Comparison of ENCODE assay signal across 20 mouse cellular contexts in the genomic region with DNA sequence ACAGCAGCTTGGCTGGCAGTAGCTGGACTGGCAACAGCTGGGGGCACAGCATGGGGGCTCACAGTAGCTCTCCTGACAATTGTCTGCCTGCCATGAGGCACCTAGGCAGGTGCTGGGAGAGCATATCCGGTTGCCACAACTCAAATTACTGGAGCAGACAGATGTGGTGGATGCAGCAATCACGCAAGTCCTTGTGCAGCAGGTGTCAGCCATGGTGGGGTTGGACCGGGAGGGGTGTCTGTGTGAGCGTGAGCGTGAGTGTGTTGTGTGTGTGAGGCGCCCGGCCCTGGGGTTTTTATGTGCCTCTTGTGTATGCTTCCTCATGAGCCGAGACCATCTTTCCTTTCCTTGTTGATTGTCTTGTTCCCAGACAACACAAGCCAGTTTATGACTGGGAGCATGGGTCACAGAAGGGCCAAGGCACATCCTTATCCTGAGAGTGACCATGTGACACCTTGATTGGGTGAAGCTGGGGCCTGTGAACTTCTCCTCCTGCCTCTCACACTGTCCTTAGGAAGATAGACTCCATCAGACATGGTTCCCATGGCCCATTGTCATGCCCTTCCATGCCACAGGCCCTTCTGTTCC. TPM values are rescaled to one million over a fixed set of nuclear protein-coding genes. Genes with fewer than 3 reads are reported as not detected.
DNase-seq lines count a peak whose midpoint lies in the region; ATAC-seq and TF ChIP-seq lines count a peak whose summit lies in the region.
"Had no signal": no experiment of that assay in that cellular context is flagged by ENCODE, and none has a peak within 500 bp of the region (broad histone marks: within the 10 kb centered on the region; RNA-seq: fewer than 3 reads in every experiment).

Gene Gm19668 (minus strand): TSS at position 213 of the 588 bp plus-strand sequence.

- peaks cover 6% of the 10 kb centered on the region for H3K4me1 ChIP-seq in heart, embryonic 16.5 days (ENCODE audit: control insufficient read depth, insufficient read depth, low read length)
- 0 out of 2 replicates have a peak, but pooled peaks cover 5% of the 10 kb centered on the region for H3K4me1 ChIP-seq in neural tube, embryonic 15.5 days
- peaks cover 6% of the 10 kb centered on the region; the same call in 1 of the 2 replicates for H3K4me1 ChIP-seq in limb, embryonic 14.5 days (ENCODE audit: control insufficient read depth, insufficient read depth, low read length)
- H3K4me1 ChIP-seq: embryonic facial prominence, embryonic 13.5 days; lung, embryonic 15.5 days had no signal

- H3K27me3 ChIP-seq in heart, embryonic 16.5 days (ENCODE audit: control insufficient read depth, insufficient read depth, low read length), result no peaks in the 10 kb centered on the region
- no peaks in the 10 kb centered on the region for H3K27me3 ChIP-seq in neural tube, embryonic 15.5 days (replicated peaks)
- no peaks in the 10 kb centered on the region for H3K27me3 ChIP-seq in limb, embryonic 14.5 days (ENCODE audit: control insufficient read depth, insufficient read depth, low read length)
- H3K27me3 ChIP-seq: embryonic facial prominence, embryonic 13.5 days; lung, embryonic 15.5 days had no signal

- no peak for DNase-seq in heart, adult 18-20 months
- DNase-seq in neural tube, embryonic 10.5 days (ENCODE audit: extremely low spot score, low spot score), result peak; percentile 18
- no peak for DNase-seq in limb, embryonic 14.5 days (ENCODE audit: low spot score)
- no peak for DNase-seq in right cerebral cortex, postnatal 25 days
- no peak for DNase-seq in thymus, postnatal 4 days
- DNase-seq in gastrocnemius, postnatal 4 days (ENCODE audit: low spot score in 2 of 2), result no peak
- DNase-seq: adrenal gland, postnatal 36 days; thymus, adult 2 months had no signal

- H3K9ac ChIP-seq in heart, embryonic 16.5 days (ENCODE audit: low read length), result no peak within 1 kb of the TSS
- H3K9ac ChIP-seq in neural tube, embryonic 15.5 days (replicated peaks), result no peak within 1 kb of the TSS
- H3K9ac ChIP-seq in limb, embryonic 14.5 days (ENCODE audit: low read depth, low read length, severe bottlenecking), result no peak within 1 kb of the TSS
- H3K9ac ChIP-seq: embryonic facial prominence, embryonic 13.5 days; lung, embryonic 15.5 days had no signal

- no peaks in the 10 kb centered on the region for H3K36me3 ChIP-seq in heart, embryonic 16.5 days (ENCODE audit: control insufficient read depth, insufficient read depth)
- H3K36me3 ChIP-seq in neural tube, embryonic 15.5 days, result no peaks in the 10 kb centered on the region
- H3K36me3 ChIP-seq in limb, embryonic 14.5 days (ENCODE audit: control insufficient read depth, insufficient read depth, low read length), result no peaks in the 10 kb centered on the region
- H3K36me3 ChIP-seq: embryonic facial prominence, embryonic 13.5 days; lung, embryonic 15.5 days had no signal

- no peak for ATAC-seq in heart, embryonic 16.5 days (replicated peaks; ENCODE audit: extremely low read depth, insufficient read depth, low FRiP score)
- no peak for ATAC-seq in neural tube, embryonic 15.5 days (ENCODE audit: low FRiP score)
- ATAC-seq in limb, embryonic 14.5 days (ENCODE audit: low FRiP score, low read depth), result peak; percentile 73

- 65% methylated on average over 8 of the region's 8 CpGs for WGBS in heart, embryonic 16.5 days
- WGBS in neural tube, embryonic 15.5 days, result 42% methylated on average over 8 of the region's 8 CpGs
- WGBS in limb, embryonic 14.5 days, result 39% methylated on average over 8 of the region's 8 CpGs

- H3K4me3 ChIP-seq in heart, embryonic 16.5 days (ENCODE audit: low read length), result no peak within 1 kb of the TSS
- H3K4me3 ChIP-seq in neural tube, embryonic 15.5 days (replicated peaks), result no peak within 1 kb of the TSS
- no peak within 1 kb of the TSS for H3K4me3 ChIP-seq in limb, embryonic 14.5 days (replicated peaks; ENCODE audit: low read length)
- H3K4me3 ChIP-seq: embryonic facial prominence, embryonic 13.5 days; layer of hippocampus, adult 2 months; left cerebral cortex, adult 2 months; lung, embryonic 15.5 days had no signal

- H3K9me3 ChIP-seq in heart, embryonic 16.5 days (replicated peaks; ENCODE audit: control insufficient read depth, low read length), result no peaks in the 10 kb centered on the region
- no peaks in the 10 kb centered on the region for H3K9me3 ChIP-seq in neural tube, embryonic 15.5 days (replicated peaks)
- no peaks in the 10 kb centered on the region for H3K9me3 ChIP-seq in limb, embryonic 14.5 days (ENCODE audit: control insufficient read depth, low read length)
- H3K9me3 ChIP-seq: embryonic facial prominence, embryonic 13.5 days; lung, embryonic 15.5 days had no signal

- no peak for TF ChIP-seq POLR2A in limb, embryonic 14.5 days (IDR thresholded peaks at IDR 0.05; ENCODE audit: borderline replicate concordance, extremely low read depth, insufficient read depth, insufficient read length)

- H3K4me2 ChIP-seq in heart, embryonic 16.5 days (ENCODE audit: low read depth, low read length), result no peak within 1 kb of the TSS
- no peak within 1 kb of the TSS for H3K4me2 ChIP-seq in neural tube, embryonic 15.5 days
- H3K4me2 ChIP-seq in limb, embryonic 14.5 days (replicated peaks; ENCODE audit: low read depth, low read length, severe bottlenecking), result no peak within 1 kb of the TSS
- H3K4me2 ChIP-seq: embryonic facial prominence, embryonic 13.5 days; lung, embryonic 15.5 days had no signal

- H3K27ac ChIP-seq in heart, embryonic 16.5 days (ENCODE audit: low read length), result peak within 1 kb of the TSS; percentile 17
- H3K27ac ChIP-seq in neural tube, embryonic 15.5 days (replicated peaks), result no peak within 1 kb of the TSS
- H3K27ac ChIP-seq in limb, embryonic 14.5 days (replicated peaks; ENCODE audit: low read depth, low read length), result no peak within 1 kb of the TSS
- H3K27ac ChIP-seq: embryonic facial prominence, embryonic 13.5 days; layer of hippocampus, adult 2 months; left cerebral cortex, adult 2 months; lung, embryonic 15.5 days had no signal

RNA-seq across cellular contexts. Expression of gene Gm19668, which starts in this region (rescaled TPM):
- polyA plus RNA-seq in heart, embryonic 16.5 days (2015; fragmentation: Nextera tagmentation; extraction: Ambion mirVana), result not detected in 2 replicates
- not detected for total RNA-seq in heart, adult 18-20 months (2021)
- not detected in 2 replicates for polyA plus RNA-seq in neural tube, embryonic 15.5 days (2015; fragmentation: Nextera tagmentation; extraction: Ambion mirVana)
- polyA plus RNA-seq in limb, embryonic 14.5 days (2012; rRNA removed), result not detected in 2 replicates
- polyA plus RNA-seq in limb, embryonic 14.5 days (2014; fragmentation: Nextera tagmentation; extraction: Ambion mirVana), result not detected in 2 replicates
- not detected for total RNA-seq in gastrocnemius, postnatal 4 days (2021)
- total RNA-seq: adrenal gland, postnatal 36 days; hematopoietic stem cell, adult 5-6 weeks; layer of hippocampus, adult 2 months; left cerebral cortex, adult 2 months; liver, adult 2 months; MEL had no signal
- polyA plus RNA-seq: embryonic facial prominence, embryonic 13.5 days; frontal cortex, adult 2 months; gonadal fat pad, adult 2 months; kidney, embryonic 16.5 days; liver, adult 2 months; lung, embryonic 15.5 days; thymus, adult 2 months had no signal

Comparison
In these comparisons a context has a peak if more than half of its experiments do, and no peak if none do; other contexts are left out.
1. Peak in ATAC-seq in limb, embryonic 14.5 days; RNA of the gene not detected or under 1 TPM.